Comparison of ENCODE assay signal across 19 mouse cellular contexts in the genomic region with DNA sequence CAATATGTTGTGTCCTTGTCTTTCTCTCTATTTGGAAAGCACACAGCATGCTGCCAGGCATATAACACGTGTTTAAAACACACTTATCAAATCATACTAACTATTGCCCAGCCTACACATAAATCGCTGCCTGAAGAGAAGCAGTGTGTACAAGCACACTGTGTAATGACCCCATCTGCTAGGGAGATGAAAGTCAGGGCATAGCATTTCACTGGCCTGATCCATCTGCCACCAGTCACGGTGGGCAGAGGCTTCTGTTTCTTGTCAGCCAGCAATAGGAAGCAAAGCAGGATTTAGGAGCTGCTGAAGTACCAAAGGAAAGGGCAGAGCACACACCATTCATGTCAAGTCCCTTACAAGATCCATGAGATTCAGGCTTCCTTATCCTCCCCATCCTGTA.
DNase-seq lines count a peak whose midpoint lies in the region; ATAC-seq and TF ChIP-seq lines count a peak whose summit lies in the region.
"Had no signal": no experiment of that assay in that cellular context is flagged by ENCODE, and none has a peak within 500 bp of the region (broad histone marks: within the 10 kb centered on the region; RNA-seq: fewer than 3 reads in every experiment).

No protein-coding gene starts in this region.

- 16% methylated on average over 3 of the region's 3 CpGs for WGBS in kidney, postnatal 0 days
- WGBS in midbrain, embryonic 10.5 days: 67% methylated on average over 3 of the region's 3 CpGs

- intact Hi-C loops in gastrocnemius, postnatal 36 days (cut with DNase I): no loop called here

- no peak overlapping the region for H3K4me2 ChIP-seq in kidney, postnatal 0 days (ENCODE audit: low read length)
- H3K4me2 ChIP-seq: heart, embryonic 15.5 days; hindbrain, embryonic 13.5 days; limb, embryonic 13.5 days; liver, embryonic 15.5 days; midbrain, embryonic 11.5 days had no signal

- peak; percentile 35 to 51 for DNase-seq in cerebellum, postnatal 14 days
- no peak for DNase-seq in cerebellum, adult 11-12 months
- peak; percentile 67 for DNase-seq in kidney, postnatal 0 days (ENCODE audit: low spot score)
- no peak for DNase-seq in kidney, adult 9 months
- peak; percentile 58 for DNase-seq in embryo, embryonic 10.5 days (ENCODE audit: low spot score)
- peak; percentile 66 for DNase-seq in mesoderm, embryonic 11.5 days (ENCODE audit: low read depth, low spot score)
- DNase-seq in gastrocnemius, postnatal 36 days: no peak
- DNase-seq in midbrain, embryonic 10.5 days (ENCODE audit: low spot score): no peak
- DNase-seq: cerebellum, adult 18-20 months; kidney, adult 18-20 months; thymus, postnatal 25 days had no signal

- H3K9ac ChIP-seq in kidney, postnatal 0 days (ENCODE audit: low read depth, low read length): no peak overlapping the region
- H3K9ac ChIP-seq: heart, embryonic 15.5 days; hindbrain, embryonic 13.5 days; limb, embryonic 13.5 days; liver, embryonic 15.5 days had no signal

- no peak for ATAC-seq in kidney, postnatal 0 days (replicated peaks; ENCODE audit: low FRiP score, low read depth)
- ATAC-seq: Patski had no signal

- H3K27ac ChIP-seq in kidney, postnatal 0 days: no peak overlapping the region
- H3K27ac ChIP-seq in midbrain, embryonic 10.5 days (replicated peaks): no peak overlapping the region
- H3K27ac ChIP-seq: heart, embryonic 15.5 days; hindbrain, embryonic 13.5 days; limb, embryonic 13.5 days; liver, embryonic 15.5 days; stomach, postnatal 0 days had no signal

- no peaks in the 10 kb centered on the region for H3K36me3 ChIP-seq in kidney, postnatal 0 days (ENCODE audit: insufficient read depth, low read length)
- no peaks in the 10 kb centered on the region for H3K36me3 ChIP-seq in midbrain, embryonic 10.5 days
- H3K36me3 ChIP-seq: heart, embryonic 15.5 days; hindbrain, embryonic 13.5 days; limb, embryonic 13.5 days; liver, embryonic 15.5 days had no signal

- no peaks in the 10 kb centered on the region for H3K9me3 ChIP-seq in kidney, postnatal 0 days (replicated peaks; ENCODE audit: low read length)
- no peaks in the 10 kb centered on the region for H3K9me3 ChIP-seq in midbrain, embryonic 10.5 days (replicated peaks)
- H3K9me3 ChIP-seq: heart, embryonic 15.5 days; hindbrain, embryonic 13.5 days; limb, embryonic 13.5 days; liver, embryonic 15.5 days had no signal

- no peak overlapping the region for H3K4me3 ChIP-seq in kidney, postnatal 0 days (replicated peaks; ENCODE audit: low read depth, low read length)
- no peak overlapping the region for H3K4me3 ChIP-seq in midbrain, embryonic 10.5 days
- H3K4me3 ChIP-seq: heart, embryonic 15.5 days; hindbrain, embryonic 13.5 days; limb, embryonic 13.5 days; liver, embryonic 15.5 days; myocyte had no signal

- H3K27me3 ChIP-seq in kidney, postnatal 0 days (ENCODE audit: insufficient read depth, low read length): no peaks in the 10 kb centered on the region
- no peaks in the 10 kb centered on the region for H3K27me3 ChIP-seq in midbrain, embryonic 10.5 days (ENCODE audit: low read depth, poor library complexity, severe bottlenecking)
- H3K27me3 ChIP-seq: heart, embryonic 15.5 days; hindbrain, embryonic 13.5 days; limb, embryonic 13.5 days; liver, embryonic 15.5 days; Patski had no signal

- H3K4me1 ChIP-seq in kidney, postnatal 0 days (replicated peaks; ENCODE audit: insufficient read depth, low read length): no peaks in the 10 kb centered on the region
- no peaks in the 10 kb centered on the region for H3K4me1 ChIP-seq in midbrain, embryonic 10.5 days
- H3K4me1 ChIP-seq: heart, embryonic 15.5 days; hindbrain, embryonic 13.5 days; limb, embryonic 13.5 days; liver, embryonic 15.5 days had no signal

- no peak for TF ChIP-seq CTCF in kidney, postnatal 0 days (IDR thresholded peaks at IDR 0.05; ENCODE audit: low read depth)

Comparison
In these comparisons a context has a peak if more than half of its experiments do, and no peak if none do; other contexts are left out.
1. DNase-seq: peak in cerebellum, postnatal 14 days (2 of 2), kidney, postnatal 0 days (single experiment), embryo, embryonic 10.5 days (single experiment) and mesoderm, embryonic 11.5 days (single experiment); none in cerebellum, adult 11-12 months (single experiment), kidney, adult 9 months (single experiment), gastrocnemius, postnatal 36 days (0 of 2) and midbrain, embryonic 10.5 days (single experiment).